Mouse (Mus musculus) spleen, adult 12 weeks (tissue): ENCODE measurements around the gene Cfap99.

Experiments used
- DNase-seq: peaks from one replicate; pipeline ENCODE4 v3.0.0; 2022; ENCODE audit warnings: low spot score

The Cfap99 gene

DNA sequence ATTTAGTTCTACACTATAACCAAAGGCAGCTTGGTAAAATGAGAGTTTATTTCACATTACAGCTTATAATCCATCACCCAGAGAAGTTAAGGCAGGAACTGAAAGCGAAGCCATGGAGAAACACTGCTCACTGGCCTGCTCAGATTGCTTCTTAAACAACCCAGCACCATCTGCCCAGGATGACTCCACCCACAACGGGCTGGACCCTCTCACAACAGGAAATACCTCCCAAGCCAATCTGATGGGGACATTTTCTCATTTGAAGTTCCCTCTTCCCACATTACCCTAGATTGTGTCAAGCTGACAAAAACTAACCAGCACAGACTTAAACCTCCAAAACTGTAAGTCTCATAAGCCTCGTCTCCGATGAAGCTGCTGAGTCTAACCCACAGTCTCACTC lies 10.3 kb upstream of the Cfap99 start:
- DNase-seq: no peak

DNA sequence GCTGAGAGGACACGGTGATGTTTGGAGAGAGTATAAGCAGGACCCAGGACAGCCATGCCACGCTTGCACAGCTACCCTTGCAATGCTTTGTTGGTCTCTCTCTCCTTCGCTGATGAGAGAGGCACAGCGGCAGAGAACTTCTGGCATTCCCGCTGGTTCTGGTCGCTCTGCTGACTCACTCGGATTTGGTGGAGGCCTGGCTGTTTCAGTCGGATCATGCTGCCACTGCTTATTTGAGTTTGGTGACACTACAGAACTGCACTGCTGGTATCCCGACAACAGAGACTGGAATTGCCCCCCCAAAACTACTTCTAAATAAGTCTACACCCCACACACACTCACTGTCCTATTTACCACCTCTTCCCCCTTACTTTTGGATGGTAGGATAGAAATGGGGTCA lies 9.2 kb upstream of the Cfap99 start:
- DNase-seq: no peak

DNA sequence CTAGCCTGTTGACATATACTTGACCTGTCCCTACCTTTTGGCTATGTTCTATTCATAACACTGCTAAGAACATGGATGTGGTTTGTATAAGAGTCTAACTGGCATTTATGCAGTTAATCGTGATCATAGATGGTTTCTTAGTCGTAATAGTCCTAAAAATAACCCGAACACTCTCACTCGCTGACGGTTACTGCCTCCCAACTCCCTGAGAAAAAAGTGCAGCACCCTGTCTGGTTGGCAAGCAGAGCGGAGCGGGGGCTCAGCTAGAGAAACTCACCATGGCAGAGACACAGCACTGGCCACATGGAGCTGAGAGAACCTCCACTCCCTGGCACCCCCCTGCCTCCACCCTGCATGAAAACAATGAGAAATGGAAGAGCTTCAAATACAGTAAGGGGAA lies 7.4 kb upstream of the Cfap99 start:
- DNase-seq: no peak

DNA sequence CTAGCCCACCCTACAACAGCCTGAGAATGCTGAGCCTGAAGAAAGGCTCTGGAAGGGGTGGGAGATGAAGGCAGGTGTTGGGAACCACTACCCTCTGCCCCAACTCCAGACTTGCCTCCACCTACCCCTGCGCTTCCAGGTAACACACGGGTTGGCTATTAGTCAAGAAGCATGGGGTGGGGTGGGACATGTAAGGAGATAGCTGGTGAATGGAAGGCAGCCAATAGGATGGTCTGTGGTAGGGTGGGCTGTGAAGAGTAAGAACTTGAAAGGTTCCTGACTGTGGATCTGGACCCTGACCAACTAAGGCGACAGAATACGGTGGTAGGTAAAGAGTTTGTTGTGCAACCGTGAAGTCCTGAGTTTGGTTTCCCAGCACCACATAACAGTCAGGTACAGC lies 5.0 kb upstream of the Cfap99 start:
- DNase-seq: no peak

DNA sequence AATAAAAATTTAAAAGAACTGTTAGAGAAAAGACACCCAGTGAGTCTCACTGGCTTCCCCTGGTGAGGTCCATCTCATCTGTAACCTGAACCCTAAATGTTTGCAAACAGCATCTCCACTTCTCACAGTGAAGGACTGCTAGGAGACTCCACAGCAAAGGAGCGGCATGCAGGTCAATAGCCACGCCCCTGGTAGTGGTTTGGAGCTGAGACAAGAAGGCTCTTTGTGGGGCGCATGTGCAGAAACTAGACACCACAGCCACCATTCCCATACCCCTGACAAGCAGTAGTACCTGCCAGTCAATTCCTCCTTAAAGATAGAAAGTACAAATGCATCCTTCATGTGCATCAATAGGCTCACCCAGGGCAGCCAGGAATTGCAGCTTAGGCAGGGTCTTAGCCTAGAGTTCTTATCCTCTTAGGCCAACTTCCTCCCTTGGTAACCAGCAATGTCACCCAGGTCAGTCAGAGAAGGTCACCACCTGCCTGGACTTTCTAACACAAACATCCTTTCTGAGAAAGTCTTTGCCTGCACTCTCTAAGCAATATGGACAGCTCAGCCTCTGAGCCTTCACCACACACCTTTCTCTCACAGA lies 4.1 kb upstream of the Cfap99 start:
- DNase-seq: no peak

DNA sequence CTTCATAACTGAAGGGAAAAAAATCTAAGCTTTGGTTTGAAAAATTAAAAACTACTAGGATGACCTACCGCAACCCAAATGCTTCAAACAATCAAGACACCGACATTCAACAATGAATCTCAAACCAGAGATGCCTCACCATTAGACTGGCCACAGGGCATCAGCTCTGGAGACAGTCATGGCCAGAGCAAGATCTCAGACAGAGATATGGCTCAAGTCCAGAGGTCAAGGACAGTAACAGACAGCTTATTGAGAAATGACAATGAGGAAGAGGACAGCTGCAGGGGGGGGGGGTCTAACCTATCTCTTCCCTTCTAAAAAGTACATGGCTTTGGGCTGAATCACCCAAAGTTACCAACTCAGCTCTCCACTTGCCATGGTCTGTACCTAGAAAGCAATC lies 3.1 kb upstream of the Cfap99 start:
- no peak for DNase-seq

DNA sequence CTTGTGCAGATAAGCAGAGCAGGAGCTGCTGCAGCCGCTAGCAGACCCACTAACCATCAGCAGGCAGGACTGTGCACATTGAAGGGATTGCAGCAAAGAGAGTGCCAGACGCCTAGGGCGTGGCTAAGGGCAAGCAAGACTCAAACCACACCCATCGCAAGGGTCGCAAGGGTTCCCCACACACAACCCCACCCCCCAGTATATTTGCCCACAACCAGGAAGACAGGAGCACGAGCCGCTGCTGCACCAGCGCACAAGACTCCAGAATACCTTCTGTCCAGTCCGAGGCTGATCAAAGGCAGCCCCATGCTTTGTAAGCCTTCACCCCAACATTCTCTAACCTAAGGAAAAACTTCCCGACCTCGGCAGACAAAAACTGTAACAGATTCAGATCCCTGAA lies 1.9 kb upstream of the Cfap99 start:
- no peak for DNase-seq

DNA sequence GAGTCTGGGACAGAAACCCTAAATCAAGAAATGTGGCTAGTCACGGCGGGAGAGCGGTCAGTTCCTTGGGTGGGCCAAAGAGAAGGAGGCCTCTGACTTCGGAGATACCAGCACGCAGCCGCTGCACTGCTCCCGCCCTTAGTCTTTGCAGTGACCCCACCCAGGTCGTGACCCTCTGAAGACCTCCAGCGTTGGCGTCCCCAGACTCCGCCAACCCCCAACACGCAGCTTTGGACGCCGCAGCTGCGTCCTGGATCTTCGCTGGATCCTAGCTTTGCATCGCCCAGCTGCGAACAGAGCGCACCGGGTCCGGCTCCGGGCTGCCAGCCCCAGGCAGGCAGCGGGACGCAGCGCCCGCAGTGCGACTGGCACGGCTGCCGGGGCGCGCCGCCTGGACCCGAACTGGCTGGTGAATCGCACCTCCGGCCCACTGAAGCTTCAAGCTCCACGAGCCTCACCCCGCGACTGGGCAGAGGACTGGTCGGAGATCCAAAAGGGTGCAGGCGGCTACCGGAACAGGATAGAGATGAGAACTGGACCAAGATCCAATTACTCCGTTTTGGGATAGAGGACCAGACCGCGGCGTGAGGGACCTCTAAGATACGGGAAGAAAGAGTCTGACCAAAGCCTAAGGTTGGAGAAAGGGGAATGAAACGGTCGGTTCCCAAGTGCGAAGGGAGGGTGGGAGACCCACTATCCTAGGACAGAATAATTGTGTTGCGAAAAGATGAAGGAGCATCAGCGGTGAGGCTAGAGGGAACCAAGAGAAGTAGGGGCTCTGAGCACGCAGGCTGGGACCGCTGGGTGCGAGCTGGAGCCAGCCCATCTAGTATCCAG lies 1.2 kb upstream of the Cfap99 start:
- DNase-seq: no peak

DNA sequence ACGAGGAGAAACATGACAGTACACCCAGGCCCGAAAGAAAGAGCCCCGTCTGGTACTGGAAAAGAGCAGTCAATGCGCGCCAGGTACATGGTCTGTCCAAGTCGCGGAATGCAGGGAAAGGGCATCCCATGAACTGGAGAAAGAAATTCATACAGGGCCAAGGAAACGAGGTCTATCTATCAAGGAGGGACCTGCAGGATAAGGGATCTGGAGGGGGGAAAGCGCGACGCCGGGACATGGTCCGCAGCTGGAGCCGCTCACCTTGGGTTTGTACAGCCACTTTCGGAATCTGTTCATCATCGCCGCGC lies 608 bp upstream of the Cfap99 start:
- no peak for DNase-seq

DNA sequence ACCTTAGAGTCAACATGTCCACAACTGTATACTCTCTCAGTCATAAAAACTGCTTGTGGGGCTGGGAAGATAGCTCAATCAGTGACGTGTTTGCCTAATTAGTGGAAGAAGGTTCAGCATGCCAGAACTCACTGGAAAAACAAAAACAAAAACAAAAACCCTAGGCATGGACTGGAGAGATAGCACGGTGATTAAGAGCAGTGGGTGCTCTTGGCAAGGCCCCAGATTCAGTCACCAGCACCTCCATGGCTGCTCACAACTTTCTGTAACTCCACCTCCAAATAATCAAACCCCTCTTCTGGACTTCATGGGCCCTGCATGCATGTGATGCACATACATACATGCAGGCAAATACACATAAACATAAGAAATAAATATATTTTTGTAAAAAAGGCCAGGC lies 886 bp downstream of the Cfap99 start:
- DNase-seq: no peak

DNA sequence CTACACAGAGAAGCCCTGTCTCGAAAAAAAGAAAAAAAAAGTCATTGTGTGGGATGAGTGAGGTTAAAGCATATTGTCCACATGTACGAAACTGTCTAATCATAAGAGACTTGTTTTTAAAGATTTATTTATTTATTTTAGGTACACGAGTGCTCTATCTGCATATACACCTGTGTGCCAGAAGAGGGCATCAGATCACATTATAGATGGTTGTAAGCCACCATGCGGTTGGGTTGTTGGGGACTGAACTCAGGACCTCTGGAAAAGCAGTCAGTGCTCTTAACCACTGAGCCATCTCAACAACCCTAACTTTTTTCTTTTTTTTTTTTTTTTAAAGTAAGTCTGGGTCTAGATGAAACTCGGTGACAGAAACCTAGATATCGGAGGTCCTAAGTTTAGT lies 5.0 kb downstream of the Cfap99 start:
- DNase-seq: no peak

DNA sequence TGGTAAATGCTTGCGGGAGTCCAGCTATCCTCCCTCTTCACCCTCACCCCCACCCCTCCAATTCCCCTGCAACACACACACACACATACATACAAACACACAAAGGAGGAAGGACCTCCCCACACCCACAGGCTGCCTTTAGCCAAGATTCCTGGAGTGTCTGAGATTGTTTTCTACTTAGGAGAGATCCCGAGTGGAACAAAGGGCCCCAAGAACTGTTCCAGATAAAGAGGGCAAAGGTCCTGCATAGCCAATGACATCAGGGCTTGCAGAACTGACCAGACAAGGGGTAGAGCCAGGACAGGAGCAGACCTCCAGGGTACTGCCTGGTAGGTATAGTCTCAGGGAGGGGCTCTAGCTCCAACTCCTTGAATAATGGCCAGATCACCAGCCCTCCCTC lies 6.3 kb downstream of the Cfap99 start:
- no peak for DNase-seq

DNA sequence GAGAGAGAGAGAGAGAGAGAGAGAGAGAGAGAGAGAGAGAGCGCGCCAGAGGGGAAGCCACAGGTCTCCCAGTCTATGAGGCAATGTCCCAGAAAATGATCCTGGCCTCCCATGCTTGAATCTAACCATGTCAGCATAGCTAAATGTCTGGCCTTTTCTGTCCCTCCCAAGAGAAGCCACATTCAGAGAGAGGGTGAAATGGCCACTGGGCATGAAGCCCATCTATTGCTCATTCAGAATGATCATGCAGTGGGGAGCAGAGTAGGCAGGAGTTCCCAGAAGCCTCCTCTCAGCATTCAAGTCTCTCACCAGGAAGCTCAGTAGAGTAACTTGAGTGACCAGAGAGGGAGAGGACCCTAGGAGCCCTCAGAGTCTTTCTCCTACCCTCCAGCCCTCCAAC lies 6.7 kb downstream of the Cfap99 start:
- no peak for DNase-seq

DNA sequence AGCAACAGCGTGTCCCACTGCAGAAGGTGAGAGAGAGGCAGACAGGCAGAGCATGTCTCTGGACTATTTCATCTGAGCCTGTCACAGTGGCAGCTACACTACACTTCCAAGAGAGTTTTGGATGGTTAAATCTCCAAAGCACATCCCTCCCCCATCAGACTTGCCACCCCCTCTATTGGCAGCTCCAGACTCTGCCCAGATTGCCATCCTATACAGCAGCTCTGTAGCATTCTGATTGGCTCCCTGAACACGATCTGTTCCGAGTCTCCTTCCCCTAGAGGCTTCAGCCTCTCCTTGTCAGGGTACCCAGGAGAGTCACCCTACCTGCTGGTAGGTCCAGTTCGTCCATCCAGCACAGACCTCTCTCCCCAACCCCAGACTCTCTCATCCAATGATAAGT lies 9.7 kb downstream of the Cfap99 start:
- no peak for DNase-seq

DNA sequence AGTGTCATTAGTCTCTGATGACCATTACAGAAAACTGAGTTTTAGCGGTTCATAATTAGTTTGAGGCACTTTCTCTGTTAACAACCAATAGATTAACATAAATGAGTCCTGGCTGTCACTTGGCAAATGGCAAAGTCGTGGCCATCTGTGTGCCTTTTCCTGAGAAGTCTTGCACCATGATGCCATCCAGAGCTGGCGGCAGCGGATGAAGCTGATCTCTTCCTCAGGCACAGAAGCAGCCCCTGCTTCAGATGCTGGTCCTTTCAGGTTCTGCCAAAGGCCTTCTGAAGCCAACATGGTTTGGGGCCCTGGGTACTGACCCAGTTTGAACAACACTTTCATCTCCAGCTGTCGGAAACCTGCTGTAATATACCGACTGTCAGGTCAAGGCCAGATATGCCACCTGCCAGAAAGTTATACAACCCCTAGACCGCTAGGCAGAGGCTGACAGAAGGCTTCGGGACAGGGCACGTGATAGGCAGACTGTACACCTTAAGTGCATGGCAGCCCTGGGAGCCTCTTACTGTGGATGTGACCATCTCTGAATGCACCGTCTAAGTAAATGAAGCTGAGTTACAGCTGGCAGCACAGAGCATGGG lies 10.6 kb downstream of the Cfap99 start:
- DNase-seq: no peak

DNA sequence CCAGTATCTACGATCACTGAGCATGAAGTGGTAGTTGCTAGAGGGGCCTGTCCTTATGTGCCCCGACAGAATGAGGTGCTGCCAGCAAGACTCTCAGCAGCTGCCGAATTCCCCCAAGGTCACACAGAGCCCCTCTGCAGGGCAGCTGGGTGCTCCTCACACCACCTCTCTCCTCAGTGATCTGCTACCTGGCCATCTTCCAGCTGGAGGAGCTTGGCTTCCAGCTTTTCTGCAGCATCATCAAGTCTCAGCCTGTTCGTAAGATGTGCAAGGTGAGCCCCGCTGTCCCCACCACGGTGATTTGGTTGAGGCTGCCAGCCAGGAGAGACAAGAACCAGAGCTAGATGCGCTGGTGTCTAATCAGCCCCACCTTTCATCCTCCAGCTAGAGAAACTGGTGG lies 14.0 kb downstream of the Cfap99 start:
- no peak for DNase-seq

DNA sequence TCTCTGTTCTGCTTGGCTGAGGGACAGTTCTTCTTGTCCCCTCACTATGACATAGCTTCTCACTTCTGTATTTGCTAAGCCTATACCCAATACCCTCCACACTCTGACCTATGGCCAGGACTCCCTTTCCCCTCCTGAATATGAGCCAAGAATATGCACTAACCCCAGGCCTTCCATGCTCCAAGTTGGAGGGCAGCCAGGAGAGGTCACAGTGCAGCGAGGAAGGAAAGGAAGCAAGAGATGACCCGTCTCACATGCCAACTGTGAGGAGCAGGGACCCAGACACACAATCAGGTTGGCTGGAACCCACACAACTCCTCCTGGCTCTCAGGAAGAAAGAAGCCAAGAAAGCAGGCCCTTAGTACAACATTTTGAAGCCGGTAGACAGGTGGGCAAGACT lies 20.6 kb downstream of the Cfap99 start:
- DNase-seq: no peak

DNA sequence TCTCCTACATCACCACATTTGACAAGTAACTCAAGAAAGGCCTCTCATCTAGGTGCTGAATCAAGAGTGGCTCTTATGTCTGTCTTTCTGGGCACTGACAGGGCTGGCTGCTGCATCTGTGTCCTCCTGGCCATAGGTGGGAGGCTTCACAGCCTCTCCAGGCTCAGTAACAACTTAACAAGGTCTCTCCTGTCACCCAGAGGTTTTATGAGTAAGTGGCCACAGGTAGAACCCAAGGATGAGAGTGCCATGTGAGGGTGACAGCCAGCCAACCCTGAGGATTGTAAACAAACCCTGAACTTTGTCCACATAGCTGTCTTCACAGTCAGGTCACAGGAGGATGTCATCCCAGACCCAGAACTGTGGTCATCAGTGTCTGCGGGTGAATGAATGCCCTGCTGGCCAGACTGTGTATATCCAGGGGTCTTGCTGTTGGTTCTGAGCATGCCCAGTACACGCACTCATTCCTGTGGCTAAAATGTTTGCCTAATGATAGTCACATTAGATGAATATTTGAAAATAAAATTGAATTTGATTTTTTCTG lies 31.2 kb downstream of the Cfap99 start:
- no peak for DNase-seq

DNA sequence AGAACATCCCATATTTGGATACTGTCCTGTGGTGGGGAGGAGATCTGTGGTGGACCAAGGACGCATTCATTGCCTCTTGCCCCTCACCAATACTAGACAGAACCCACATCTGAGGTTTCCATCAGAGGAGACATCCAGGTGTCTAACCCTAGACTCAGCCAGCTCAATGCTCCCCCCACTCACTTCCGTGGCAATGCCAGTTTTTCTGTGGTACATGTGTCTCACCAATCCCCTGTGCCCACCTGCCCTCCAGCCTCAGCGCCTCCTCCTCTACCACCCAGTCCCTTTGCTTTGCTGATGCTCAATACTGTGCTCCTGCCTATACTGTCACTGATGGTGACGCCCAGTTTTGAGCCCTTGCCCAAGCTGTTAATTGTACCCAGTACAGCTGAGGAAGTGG lies 32.8 kb downstream of the Cfap99 start:
- no peak for DNase-seq

DNA sequence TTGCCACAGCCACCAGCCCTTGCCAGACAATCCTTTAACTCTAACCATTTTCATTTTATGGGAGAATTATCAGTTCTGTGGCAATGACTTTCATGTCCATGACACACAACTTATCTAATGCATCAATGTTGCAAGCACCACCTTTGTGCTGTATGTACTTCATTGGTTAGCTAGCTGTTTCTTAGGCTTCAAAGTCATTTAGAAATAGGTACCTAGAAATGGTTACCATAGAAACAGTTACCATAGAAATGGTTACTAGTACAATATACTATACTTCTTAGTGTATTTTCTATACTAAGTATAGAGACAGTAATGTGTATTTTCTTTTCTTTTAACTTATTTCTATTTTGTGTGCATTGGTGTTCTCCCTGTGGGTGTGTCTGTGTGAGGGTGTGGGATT lies 36.9 kb downstream of the Cfap99 start:
- DNase-seq: no peak

DNA sequence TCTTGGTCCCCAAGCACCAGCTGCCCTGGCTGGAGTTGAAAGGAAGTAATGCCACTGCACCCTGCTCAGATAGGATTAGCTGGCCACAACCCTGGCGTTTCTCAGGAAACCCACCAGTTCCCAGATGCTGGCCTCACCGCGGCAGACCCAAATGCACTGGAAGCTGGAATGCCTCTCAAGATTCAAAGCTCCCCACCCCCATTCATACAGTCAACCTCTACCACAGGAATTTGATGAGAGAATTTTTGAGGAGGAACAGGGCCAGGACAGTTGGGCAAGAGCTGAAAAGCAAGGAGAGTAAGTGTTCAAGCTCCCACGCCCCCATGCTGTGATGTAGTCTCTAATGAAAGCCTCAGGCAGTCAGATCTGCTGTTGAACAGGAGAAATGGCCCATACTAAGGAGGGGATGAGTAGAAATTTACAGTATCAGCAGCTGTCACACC lies 37.9 kb downstream of the Cfap99 start:
- no peak for DNase-seq

DNA sequence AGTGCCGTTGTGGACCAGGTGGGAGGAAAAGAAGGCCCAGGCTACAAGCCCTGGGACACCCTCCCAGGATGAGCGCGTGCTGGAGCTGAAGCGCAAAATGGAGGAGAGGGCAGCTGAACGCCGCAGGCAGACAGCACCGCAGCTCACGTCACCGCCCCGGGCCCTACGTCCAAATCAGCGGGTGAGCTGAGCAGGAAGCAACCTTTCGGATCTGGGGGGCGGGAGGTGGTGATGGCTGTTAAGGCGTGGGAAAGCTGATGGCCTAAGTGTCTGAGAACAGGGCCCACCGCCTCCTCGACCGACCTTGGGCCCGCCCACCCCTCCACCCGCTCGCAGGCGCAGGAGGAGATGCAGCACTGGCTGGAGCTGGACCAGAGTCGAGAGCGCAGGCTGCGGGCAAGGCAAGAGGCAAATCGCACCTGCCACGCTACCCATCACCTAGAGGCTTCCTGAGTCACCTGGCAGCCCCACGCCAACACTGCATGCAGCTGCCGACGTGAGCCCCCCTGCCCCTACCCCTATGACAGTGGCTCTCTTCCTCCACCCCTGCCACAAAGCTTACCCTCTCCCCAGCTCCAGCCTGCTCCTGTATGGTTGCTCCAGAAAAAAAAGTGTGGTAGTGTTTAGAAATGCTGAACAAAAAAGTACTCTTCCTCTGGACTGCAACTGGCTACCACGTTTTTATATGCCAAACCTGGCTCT lies 38.6 kb downstream of the Cfap99 start:
- DNase-seq: no peak

DNA sequence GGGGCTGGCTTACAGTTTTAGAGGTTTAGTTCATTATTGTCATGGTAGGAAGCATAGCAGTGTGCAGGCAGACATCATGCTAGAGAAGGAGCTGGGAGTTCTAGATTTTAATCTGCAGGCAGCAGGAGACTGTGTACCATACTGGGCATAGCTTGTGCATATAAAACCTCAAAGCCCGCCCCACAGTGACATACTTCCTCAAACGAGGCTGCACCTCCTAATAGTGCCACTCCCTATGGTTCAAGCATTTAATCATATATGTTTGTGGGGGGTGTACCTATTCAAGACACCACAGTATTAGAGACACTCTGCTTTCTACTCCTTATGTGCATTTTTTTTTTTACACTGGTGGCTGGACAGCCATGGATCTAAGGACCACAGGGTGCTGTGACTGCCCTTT lies 41.7 kb downstream of the Cfap99 start:
- no peak for DNase-seq
